Mouse (Mus musculus) C2C12 (cell line): ENCODE measurements around the gene Tcte2. TPM values are rescaled to one million over a fixed set of nuclear protein-coding genes. Genes with fewer than 3 reads are reported as not detected.
"Not testable (repeated sequence)": the region's sequence is repeated elsewhere in the genome, so short reads cannot be mapped to it uniquely, and the experiment has no call there.

ENCODE experiments used
- H3K27me3 ChIP-seq: one replicate; pipeline ENCODE4 v1.6.1; 2011; ENCODE audit not compliant: control insufficient read depth, insufficient read depth, insufficient read length
- H3K36me3 ChIP-seq: one replicate; pipeline ENCODE4 v1.6.1; 2011; ENCODE audit not compliant: control insufficient read depth, insufficient read depth
- H3K4me3 ChIP-seq: one replicate; pipeline ENCODE4 v1.5.1; 2011; ENCODE audit warnings: mild to moderate bottlenecking, control low read depth; ENCODE audit not compliant: poor library complexity, insufficient read depth, severe bottlenecking
- H3K79me2 ChIP-seq: one replicate; pipeline ENCODE4 v1.6.1; 2011; ENCODE audit not compliant: control insufficient read depth, insufficient read depth
- H3K79me3 ChIP-seq: one replicate; pipeline ENCODE4 v1.6.1; 2011; ENCODE audit warnings: low read depth, control low read depth
- H3ac ChIP-seq: one replicate; pipeline ENCODE3; 2011; ENCODE audit warnings: low read depth; ENCODE audit not compliant: control insufficient read depth, insufficient read length
- CEBPB ChIP-seq: IDR thresholded peaks from one replicate; pipeline ENCODE4 v1.6.1; 2011; ENCODE audit warnings: low read depth, mild to moderate bottlenecking, control low read depth, moderate library complexity
- CTCF ChIP-seq: IDR thresholded peaks from one replicate; pipeline ENCODE4 v1.5.1; 2011; ENCODE audit not compliant: control insufficient read depth, insufficient read depth, insufficient read length
- FOSL1 ChIP-seq: IDR thresholded peaks from one replicate; pipeline ENCODE4 v1.8.0; 2011; ENCODE audit warnings: mild to moderate bottlenecking, low read length; ENCODE audit not compliant: poor library complexity, insufficient read depth, severe bottlenecking
- MAX ChIP-seq: IDR thresholded peaks from one replicate; pipeline ENCODE4 v1.6.1; 2011; ENCODE audit warnings: mild to moderate bottlenecking, control low read depth
- MYOD1 ChIP-seq: IDR thresholded peaks from one replicate; pipeline ENCODE4 v1.6.1; 2011; ENCODE audit warnings: low read depth; ENCODE audit not compliant: control insufficient read depth, insufficient read length
- MYOG ChIP-seq: IDR thresholded peaks from one replicate; pipeline ENCODE4 v1.6.1; 2011; ENCODE audit not compliant: control insufficient read depth, insufficient read length; ENCODE audit errors: extremely low read depth
- USF1 ChIP-seq: IDR thresholded peaks from one replicate; pipeline ENCODE4 v1.6.1; 2011; ENCODE audit warnings: low read depth, mild to moderate bottlenecking, control low read depth, moderate library complexity
- long read RNA-seq, 2 experiments: library from polyadenylated mRNA; unstranded; transcript quantifications; one replicate each; pipeline ENCODE4 v2.0.0; 2019 to 2020
- polyA plus RNA-seq: library from polyadenylated mRNA; unstranded; fragments of >200 nt; fragmentation: generic; extraction: Trizol; gene quantifications from one replicate; pipeline ENCODE4 v1.2.1, GENCODE M21; 2012; ENCODE audit warnings: missing spikeins

Gene Tcte2
- 0.44 TPM for polyA plus RNA-seq
- long read RNA-seq, experiment 1, partial matches to known transcripts, result 0 of 1 reads
- long read RNA-seq, experiment 1, other reads (novel, unspliced or antisense), result 1 of 1 reads
- long read RNA-seq, experiment 2, partial matches to known transcripts, result 0 of 2 reads
- long read RNA-seq, experiment 2, other reads (novel, unspliced or antisense), result 1 of 2 reads

- Histone ChIP-seq H3K79me2 (peaks cover 55% of the 10 kb centered on the region), H3K27me3 (no peaks in the 10 kb centered on the region), H3K36me3 (no peaks in the 10 kb centered on the region), H3K79me3 (peaks cover 17% of the 10 kb centered on the region), H3K4me3 (peak within 1 kb of the TSS; percentile 71), H3ac (peak within 1 kb of the TSS; percentile 79)
- TF ChIP-seq USF1 (peak; percentile 72), CEBPB (no peak), MAX (peak; percentile 29), FOSL1 (no peak)
Observed at GRCm38 (mm10) chr17:13761179-13761913, at the start of gene Tcte2. Gene Tcte2, minus strand, starts transcription at chr17:13761825.

- H3K79me2 ChIP-seq, result peaks cover 11% of the 10 kb centered on the region
- peaks cover 27% of the 10 kb centered on the region for H3K36me3 ChIP-seq
- no peak for TF ChIP-seq CEBPB
- TF ChIP-seq MYOD1, result no peak
- no peak for TF ChIP-seq FOSL1
- TF ChIP-seq MYOG, result no peak
- no peak for TF ChIP-seq CTCF
- TF ChIP-seq MAX, result no peak
- TF ChIP-seq USF1, result no peak
- H3K4me3 ChIP-seq, result no peak overlapping the region
- peaks cover 8% of the 10 kb centered on the region for H3K79me3 ChIP-seq
- H3K27me3 ChIP-seq, result no peaks in the 10 kb centered on the region
- H3ac ChIP-seq, result no peak overlapping the region
Observed at GRCm38 (mm10) chr17:13806016-13806415, 44.4 kb upstream of the Tcte2 start.

GRCm38 (mm10) chr17:13802836-13803408 lies 41.3 kb upstream of the Tcte2 start:
- no peak for TF ChIP-seq MYOD1
- no peak for TF ChIP-seq MYOG
- TF ChIP-seq CEBPB, result no peak
- TF ChIP-seq USF1, result no peak
- TF ChIP-seq CTCF, result no peak
- H3K79me3 ChIP-seq, result peaks cover 18% of the 10 kb centered on the region
- H3K36me3 ChIP-seq, result peaks cover 22% of the 10 kb centered on the region
- H3ac ChIP-seq, result no peak overlapping the region
- H3K27me3 ChIP-seq, result no peaks in the 10 kb centered on the region
- no peak overlapping the region for H3K4me3 ChIP-seq
- H3K79me2 ChIP-seq, result peaks cover 31% of the 10 kb centered on the region

- peaks cover 61% of the 10 kb centered on the region for H3K79me2 ChIP-seq
- H3K36me3 ChIP-seq, result no peaks in the 10 kb centered on the region
- peaks cover 25% of the 10 kb centered on the region for H3K79me3 ChIP-seq
- H3K4me3 ChIP-seq, result no peak overlapping the region
- TF ChIP-seq CTCF (no peak), MYOD1 (no peak), FOSL1 (no peak), MAX (no peak), MYOG (no peak), USF1 (no peak), CEBPB (no peak)
- H3K27me3 ChIP-seq, result no peaks in the 10 kb centered on the region
- H3ac ChIP-seq, result no peak overlapping the region
Observed at GRCm38 (mm10) chr17:13797691-13798090, 36.1 kb upstream of the Tcte2 start.

GRCm38 (mm10) chr17:13790033-13790432 lies 28.4 kb upstream of the Tcte2 start:
- not testable (repeated sequence) for H3ac ChIP-seq, H3K27me3 ChIP-seq, H3K36me3 ChIP-seq, H3K79me3 ChIP-seq, H3K4me3 ChIP-seq
- H3K79me2 ChIP-seq, result peaks cover 11% of the 10 kb centered on the region

- TF ChIP-seq USF1 (no peak), MYOD1 (no peak), FOSL1 (no peak)
- Histone ChIP-seq H3K36me3 (no peaks in the 10 kb centered on the region), H3ac (no peak overlapping the region), H3K4me3 (no peak overlapping the region), H3K79me3 (peaks cover 21% of the 10 kb centered on the region), H3K27me3 (no peaks in the 10 kb centered on the region), H3K79me2 (peaks cover 58% of the 10 kb centered on the region)
Observed at GRCm38 (mm10) chr17:13783469-13783868, 21.8 kb upstream of the Tcte2 start.
